Mouse (Mus musculus) monocyte, adult 5-6 weeks (primary cell): ENCODE data around the gene Spata22. TPM values are rescaled to one million over a fixed set of nuclear protein-coding genes. Genes with fewer than 3 reads are reported as not detected.
"Not testable (repeated sequence)": the region's sequence is repeated elsewhere in the genome, so short reads cannot be mapped to it uniquely, and the experiment has no call there.

Source experiments
- ATAC-seq: fragments of 153-309, 156-312 bp; replicated peaks from 2 replicates; pipeline ENCODE4 v1.8.0; 2017; ENCODE audit warnings: mild to moderate bottlenecking; ENCODE audit not compliant: low TSS enrichment, insufficient number of reproducible peaks, severe bottlenecking, poor library complexity, low FRiP score
- total RNA-seq: library from RNA; stranded (forward); fragments of 200-1000, 200-491, 200-594 nt; gene quantifications from 3 replicates; pipeline ENCODE4 v1.2.3, GENCODE M21; 2017

Gene Spata22
- not detected in 3 replicates for total RNA-seq

DNA sequence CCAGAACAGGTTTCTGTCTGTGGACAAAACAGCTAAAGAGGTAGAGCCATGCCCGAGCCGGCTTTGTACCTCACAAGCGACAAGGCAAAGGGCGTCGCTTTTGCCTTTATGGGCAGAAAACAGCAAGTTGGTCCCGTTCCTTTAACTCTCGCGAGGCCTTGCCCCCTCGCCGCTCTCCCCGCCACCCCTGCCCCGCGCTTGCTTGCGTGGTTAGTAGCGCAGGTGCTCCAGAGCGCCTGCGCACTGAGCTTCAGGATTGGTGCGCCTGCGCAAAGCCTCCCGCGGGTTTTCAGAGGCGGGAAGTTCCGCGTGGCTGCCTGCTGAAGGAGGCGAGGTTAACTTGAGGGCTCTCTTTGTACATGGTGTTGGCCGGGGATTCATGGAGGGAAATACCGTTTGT lies at the start of gene Spata22, which contains the start of the genes Aspa and Gm49340:
Gene Spata22, plus strand, starts transcription at position 300 of the 400 bp plus-strand sequence.
Gene Aspa, minus strand, starts transcription at position 155 of the 400 bp plus-strand sequence.
Gene Gm49340, plus strand, starts transcription at position 300 of the 400 bp plus-strand sequence.
- no peak for ATAC-seq

DNA sequence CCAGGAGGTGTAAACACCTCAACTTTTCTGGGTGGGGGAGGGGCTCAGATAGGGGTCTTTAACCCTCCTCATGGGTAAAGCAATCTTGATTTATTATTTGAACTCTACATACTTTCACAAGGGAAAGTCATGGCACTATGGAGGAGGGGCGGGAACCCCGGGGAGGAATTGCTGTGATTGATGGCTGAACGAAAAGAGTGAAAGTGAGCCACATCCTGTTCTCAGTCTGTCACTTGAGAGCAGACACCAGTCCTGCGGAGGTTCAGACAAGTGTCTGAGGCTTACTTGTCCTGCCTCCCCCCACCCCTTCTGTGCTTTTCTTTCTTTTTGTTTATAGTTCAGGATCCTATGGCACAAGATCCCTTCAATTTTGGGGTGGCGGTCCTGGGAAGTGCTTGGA lies 48.8 kb upstream of the Spata22 start:
- ATAC-seq = no peak

DNA sequence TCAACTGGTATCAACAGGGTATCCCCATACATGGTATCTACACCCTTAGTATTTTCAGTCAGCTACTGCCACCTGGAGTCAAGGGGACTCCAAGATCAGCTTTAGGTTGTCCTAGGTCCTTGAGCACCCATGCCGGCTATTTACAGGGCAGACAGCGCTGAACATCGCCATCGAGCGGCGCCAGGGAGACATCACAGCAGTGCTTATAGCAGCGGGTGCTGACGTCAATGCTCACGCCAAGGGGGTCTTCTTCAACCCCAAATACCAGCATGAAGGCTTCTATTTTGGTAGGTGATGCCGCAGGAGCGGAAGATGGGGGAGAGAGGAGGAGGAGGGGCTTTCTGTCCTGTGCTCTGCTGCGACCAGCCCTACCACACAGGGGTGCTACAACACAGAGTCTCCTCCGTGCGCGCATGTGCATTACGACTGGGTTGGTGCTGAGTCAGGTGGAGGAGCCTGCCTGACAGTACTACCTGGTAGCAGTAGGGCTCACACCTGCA lies 48.0 kb upstream of the Spata22 start:
- ATAC-seq = no peak

DNA sequence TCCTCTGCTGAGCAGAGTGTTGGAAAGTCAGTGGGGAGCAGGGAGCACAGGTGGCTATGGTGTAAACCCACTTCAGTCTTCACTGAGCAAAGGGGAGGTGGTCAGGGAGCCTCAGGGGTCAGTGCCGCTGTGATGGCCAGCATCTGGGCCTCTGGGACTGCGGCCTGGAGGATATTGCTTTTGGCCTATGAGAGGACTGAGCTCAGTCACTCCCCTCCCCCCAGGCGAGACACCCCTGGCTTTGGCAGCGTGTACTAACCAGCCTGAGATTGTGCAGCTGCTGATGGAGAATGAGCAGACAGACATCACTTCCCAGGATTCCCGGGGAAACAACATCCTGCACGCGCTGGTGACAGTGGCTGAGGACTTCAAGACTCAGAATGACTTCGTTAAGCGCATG lies 46.2 kb upstream of the Spata22 start:
- no peak for ATAC-seq

DNA sequence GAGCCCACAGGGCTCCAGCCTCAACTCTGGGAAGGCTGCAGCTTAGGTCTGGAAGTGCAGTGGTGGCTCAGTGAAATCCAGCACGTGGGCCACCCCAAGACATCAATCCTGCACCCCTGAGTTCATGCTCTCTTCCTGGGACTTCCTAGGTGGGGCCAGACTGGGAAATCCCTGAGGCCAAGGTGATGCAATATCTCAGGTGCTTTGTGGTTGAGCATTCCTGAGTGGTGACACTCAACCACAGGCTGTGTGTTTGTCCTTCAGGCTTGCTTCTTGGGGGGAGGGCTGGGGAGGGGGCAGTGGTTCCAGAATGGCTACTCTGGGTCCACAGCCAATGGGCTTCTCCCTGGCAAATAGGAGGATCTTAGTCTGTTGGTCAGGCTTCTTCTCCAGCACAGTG lies 45.6 kb upstream of the Spata22 start:
- ATAC-seq = no peak

DNA sequence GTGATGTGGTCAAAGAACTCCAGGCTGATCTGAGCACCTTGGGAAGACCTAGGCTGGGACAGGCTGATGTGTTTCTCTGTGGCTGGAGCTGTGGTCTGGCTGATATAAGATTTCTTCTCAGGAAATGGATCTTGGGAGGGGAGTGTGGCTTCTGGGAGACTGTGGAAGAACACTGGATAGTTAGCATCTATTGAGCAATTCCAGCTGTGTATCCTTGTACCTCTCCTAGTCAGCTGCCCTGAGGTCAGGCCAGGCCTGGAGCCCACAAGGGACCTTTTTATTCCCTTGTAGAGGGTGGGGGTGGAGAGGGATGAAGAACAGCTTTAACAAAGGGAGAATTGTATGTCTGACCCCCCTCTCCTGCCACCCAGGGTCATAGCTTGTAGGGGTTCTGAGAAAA lies 45.2 kb upstream of the Spata22 start:
- ATAC-seq = no peak

DNA sequence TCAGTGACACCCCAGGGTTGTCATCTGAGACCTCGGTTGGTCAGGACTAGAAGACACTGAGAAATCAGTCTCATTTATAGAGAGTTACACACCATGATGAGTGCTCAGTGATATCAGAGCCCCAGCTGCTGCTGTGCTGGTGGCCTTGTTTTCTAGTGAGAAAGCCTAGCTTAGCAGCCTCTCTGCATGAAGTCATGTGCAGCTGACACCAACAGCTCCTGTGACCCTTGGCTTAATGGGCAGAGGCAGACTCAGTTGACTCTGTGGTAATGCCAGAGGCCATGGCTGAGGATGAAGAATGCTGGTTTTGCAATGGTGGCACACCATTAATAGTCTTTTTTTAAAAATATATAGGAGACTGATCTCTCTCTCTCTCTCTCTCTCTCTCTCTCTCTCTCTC lies 39.9 kb upstream of the Spata22 start:
- ATAC-seq = no peak

DNA sequence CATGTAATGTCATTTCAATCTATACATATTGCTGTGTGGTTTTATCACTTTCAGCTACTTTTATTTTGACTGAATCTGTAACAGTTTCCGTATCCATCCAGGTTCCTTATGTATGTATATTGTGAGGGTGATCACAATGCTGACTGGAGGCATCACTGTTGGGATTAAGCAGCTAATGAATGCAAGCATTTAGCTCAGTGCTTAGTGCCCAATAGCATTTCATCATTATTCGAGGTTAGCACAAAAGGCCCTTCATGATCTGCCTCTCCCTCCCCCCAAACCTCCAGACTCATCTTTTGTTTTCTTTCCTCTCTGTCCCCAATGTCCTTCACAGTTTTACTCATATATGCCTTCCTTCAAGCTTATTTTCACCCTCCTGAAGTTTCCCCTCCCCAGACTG lies 26.4 kb upstream of the Spata22 start:
- ATAC-seq = no peak

DNA sequence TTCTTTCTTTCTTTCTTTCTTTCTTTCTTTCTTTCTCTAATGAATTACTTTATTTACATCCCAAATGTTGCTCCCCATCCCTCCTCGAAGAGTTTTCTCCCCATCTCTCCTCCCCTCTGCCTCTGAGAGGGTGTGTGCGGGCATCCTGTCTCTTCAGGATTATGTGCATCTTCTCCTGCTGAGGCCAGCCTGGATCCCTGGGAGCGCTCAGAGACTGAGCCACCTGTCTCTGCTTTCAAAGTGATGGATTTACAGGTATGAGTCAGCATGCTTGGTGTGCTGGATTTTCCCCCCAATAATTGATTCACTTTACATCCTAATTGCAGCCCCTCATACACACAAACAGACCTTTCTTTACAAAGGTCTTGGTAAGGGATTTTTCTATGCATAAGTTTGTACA lies 13.6 kb upstream of the Spata22 start:
- ATAC-seq = no peak

DNA sequence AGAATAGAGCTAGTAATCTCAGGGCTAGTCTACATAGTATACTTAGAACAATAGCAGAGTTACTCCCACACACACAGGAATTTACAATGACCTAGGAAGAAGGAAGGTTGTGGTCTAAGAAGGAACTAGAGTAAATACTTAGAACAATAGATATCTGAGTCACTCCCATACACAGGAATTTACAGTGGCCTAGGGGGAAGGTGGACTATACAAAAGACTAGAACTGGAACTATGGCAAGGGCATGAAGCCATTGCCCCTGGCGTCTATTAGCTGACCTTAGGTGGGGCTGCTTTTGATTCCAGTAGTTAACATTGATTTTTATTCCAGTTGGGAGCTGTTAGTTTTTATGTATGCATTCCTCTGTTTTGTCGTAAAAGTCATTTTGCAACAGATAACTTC lies 11.0 kb upstream of the Spata22 start:
- ATAC-seq = not testable (repeated sequence)

DNA sequence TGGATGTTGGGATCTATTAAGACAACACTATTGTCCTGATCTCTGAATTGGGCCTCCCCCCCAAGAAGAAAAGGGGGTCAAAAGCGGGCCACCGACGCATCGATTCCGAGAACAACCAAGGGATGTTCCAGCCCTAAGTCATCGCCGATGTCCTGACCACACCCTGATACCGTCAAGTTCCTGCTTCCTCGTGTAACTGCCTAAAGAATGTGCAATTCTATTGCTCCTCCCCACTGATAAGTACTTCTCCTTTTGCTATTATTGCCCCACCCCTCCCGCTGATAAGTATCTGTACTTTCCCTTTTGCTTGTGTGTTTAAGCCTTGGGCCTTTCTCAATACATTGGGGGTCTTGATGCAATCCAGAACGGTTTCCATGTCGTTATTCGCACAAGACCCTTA lies 8.5 kb upstream of the Spata22 start:
- not testable (repeated sequence) for ATAC-seq

DNA sequence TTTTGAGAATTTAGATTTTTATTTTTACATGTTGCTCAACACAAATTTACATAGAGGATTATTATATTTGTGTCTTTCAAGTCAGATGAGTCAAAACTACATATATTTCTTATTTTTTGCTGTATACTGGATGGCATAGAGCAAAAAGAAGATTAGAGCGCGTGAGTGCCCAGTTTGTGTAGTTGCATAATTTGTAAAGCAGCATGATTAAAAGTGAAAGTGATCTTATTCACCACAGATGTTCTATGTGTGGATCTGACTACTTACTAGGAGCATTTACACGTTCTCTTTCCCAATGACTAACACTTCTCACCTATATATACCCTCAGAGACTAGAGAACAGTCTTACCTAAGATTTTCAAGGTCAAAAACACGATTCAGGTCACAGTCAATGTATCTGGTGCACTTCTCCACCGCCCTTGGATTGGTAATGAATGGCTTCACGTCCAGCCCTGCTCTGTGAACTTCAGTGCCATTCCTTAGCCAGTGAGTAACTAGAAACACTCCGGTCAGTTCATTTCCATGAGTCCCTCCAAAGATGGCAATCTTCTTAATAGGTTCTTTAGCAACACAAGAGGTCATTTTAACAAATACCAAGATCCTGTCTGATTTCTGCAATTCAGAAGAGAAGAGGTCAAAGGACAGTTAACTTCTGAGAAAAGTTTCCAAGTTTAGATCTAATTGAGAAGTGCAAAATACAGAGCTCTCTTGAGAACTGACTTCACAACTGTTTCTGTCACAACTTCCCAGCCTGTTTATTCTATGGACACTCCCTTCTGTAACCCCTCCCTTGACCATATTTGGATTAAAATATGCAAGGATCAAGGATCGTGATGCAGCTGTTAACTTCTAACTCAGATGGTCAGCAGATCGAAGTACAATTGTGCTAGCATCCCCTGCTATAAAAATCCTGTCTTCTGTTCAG lies 5.4 kb upstream of the Spata22 start:
- ATAC-seq = no peak

DNA sequence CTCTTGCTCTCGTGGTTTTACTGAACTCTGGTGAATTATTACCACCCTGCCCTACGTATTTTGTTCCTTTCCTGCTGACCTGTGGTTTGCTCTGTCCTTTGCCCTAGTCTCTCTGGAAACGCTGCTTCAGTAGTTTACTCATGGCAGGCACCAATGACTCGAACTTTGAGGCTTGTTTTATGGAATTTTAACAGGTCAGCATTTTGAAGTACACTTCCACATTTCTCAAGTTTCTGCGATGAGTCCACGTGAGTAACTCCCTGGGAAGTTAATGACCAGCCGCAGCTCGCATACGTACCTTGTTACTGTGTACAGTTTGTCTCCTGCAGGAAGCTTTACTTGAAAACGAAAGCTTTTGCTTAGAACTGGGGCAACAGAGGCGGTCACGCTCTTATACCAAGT lies 3.1 kb upstream of the Spata22 start:
- no peak for ATAC-seq

DNA sequence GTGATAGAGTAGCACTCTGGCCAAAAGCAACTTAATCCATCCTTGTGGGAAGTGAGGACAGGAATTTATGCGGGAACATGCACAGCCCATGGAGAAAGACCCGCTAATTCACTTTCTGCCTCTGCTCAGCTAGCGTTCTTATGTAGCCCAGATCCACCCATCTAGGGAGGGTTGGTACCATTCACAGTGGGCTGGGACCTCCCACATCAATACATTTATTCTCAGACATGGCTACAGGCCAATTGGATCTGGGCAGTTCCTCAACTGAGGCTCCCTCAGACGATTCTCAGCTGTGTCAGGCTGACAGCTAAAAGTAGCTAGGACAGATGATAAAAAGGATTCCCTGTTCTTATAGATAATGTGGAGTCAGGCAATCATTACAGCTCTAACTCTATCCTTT lies 2.2 kb upstream of the Spata22 start:
- ATAC-seq = no peak

DNA sequence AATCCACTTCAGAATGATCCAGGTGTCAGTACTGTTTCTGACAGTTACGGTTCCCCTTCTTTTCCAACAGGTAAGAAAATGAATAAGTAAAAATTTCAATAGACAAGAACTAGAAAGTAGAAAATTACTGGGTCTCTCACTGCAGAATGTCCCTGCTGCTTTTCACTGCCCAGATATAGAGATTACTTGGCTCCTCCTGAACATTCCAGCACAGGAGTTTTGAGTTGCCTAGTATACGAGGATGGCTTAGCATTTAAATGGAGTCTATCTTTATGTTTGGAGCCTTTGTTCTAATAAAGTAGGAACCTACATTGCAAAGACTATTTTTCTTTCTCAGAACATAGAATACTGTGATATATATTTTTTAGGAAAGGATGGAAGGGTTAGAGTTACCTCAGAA lies 3.8 kb downstream of the Spata22 start:
- ATAC-seq = no peak

DNA sequence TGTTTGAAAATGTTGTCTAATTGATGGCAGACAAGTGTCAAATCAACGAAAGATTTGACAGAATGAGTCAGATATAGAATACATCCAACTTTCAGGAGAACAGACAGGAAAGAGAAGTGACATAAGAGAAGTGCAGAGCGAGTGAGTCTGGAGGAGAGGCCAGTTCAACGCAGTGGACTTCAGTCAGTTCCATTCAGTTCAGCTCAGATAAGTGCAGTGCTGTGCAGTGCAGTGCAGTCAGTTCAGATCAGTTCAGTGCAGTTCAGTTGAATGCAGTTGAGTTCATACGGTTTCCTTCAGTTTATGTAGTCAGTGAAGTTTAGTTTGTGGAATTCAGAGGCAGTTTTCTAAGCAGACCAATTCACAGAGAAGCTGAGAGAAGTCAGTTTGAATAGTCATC lies 7.4 kb downstream of the Spata22 start:
- no peak for ATAC-seq

DNA sequence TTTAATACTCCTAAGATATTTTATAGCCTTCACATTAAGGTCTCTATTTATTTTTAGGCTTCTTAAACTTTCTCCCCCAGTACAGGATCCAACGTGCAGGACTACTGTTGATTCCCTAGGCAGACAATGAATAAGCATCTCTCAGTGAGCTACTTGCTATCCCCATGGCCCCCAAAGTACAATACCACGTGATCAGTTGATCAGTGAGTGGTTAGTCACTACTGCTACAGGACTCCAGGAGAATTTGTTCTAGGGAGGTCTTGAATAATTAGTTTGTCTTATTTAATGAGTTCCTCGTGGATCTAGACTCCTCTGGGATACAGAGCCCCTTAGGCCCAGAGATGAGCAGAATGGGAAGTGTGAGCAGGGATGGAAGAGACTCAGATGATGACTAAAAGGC lies 20.9 kb downstream of the Spata22 start, which contains the start of gene Olfr20:
Gene Olfr20, plus strand, starts transcription at position 301 of the 400 bp plus-strand sequence.
- ATAC-seq = no peak

DNA sequence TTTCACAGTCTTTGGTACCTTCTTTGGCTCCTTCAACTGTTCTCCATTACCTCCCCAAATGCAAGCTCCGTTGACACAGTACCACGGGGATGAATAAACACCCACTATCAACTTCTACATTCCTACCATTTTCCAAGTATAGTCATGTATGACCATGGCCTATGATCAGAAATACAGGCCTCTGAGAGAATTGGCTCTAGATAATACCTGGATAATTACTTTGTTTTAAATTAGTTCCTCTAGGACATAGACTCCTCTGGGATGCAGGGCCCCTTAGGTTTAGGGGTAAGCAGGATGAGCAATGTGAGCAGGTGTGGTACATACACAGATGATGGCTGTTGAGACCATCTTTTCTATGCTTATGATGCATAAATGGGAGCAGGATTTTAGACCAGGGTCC lies 41.4 kb downstream of the Spata22 start, which contains the start of gene Olfr376:
Gene Olfr376, plus strand, starts transcription at position 301 of the 400 bp plus-strand sequence.
- ATAC-seq = no peak

DNA sequence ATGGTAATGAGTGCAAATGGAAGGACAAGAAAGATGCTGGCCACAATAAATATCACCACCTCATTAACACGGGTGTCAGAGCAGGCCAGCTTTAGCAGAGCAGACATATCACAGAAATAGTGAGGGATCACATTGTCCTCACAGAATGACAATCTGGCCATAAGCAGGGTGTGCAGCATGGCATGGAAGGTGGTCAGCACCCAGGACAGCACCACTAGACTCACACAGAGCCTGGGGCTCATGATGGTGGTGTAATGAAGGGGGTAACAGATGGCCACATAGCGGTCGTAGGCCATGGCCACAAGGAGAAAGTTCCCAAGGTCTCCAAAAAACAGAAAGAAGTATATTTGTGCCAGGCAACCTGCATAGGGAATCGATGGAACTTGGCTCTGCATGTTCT lies 65.8 kb downstream of the Spata22 start:
- no peak for ATAC-seq
